In genomic region chr2:104409851-104410821, GRCm38 (mm10) we compare ENCODE assay signal across 8 mouse cellular contexts. TPM values are rescaled to one million over a fixed set of nuclear protein-coding genes. Genes with fewer than 3 reads are reported as not detected.
DNase-seq lines count a peak whose midpoint lies in the region; ATAC-seq and TF ChIP-seq lines count a peak whose summit lies in the region.

No protein-coding gene starts in this region.

- H3K4me1 ChIP-seq in heart, embryonic 13.5 days, result peaks cover 7% of the 10 kb centered on the region; the same call in 1 of the 2 replicates
- no peaks in the 10 kb centered on the region; the same call in 1 of the 2 replicates for H3K4me1 ChIP-seq in small intestine, adult 2 months (ENCODE audit: control insufficient read depth, insufficient read depth, insufficient read length, low read length)

- ATAC-seq in heart, embryonic 13.5 days (ENCODE audit: extremely low read depth, insufficient number of reproducible peaks, low FRiP score, low TSS enrichment), result no peak; the same call in 1 of the 2 replicates
- no peak for ATAC-seq in activated CD4-positive, CD25-positive, alpha-beta regulatory T cell, adult 4 months

- peak overlapping the region; percentile 65 for H3K4me3 ChIP-seq in heart, embryonic 13.5 days
- H3K4me3 ChIP-seq in small intestine, adult 2 months (ENCODE audit: low read depth, low read length), result peak overlapping the region; percentile 49

- no peak for TF ChIP-seq CTCF in small intestine, adult 2 months (IDR thresholded peaks at IDR 0.05; ENCODE audit: extremely low read depth, insufficient read length, insufficient replicate concordance, low read depth, low read length)

- no peak overlapping the region for H3K27ac ChIP-seq in heart, embryonic 13.5 days (replicated peaks)
- no peak overlapping the region for H3K27ac ChIP-seq in small intestine, adult 2 months (ENCODE audit: insufficient read depth, low read depth, low read length)

- H3K9me3 ChIP-seq in heart, embryonic 13.5 days, result no peaks in the 10 kb centered on the region

- H3K9ac ChIP-seq in heart, embryonic 13.5 days, result peak overlapping the region; percentile 74

- TF ChIP-seq POLR2A in small intestine, adult 2 months (IDR thresholded peaks at IDR 0.05; ENCODE audit: low read depth, low read length), result no peak

- H3K27me3 ChIP-seq in heart, embryonic 13.5 days (replicated peaks), result peaks cover 84% of the 10 kb centered on the region
- H3K27me3 ChIP-seq in small intestine, adult 2 months (ENCODE audit: control insufficient read depth, insufficient read depth, low read length), result peaks cover 22% of the 10 kb centered on the region

- H3K4me2 ChIP-seq in heart, embryonic 13.5 days, result peak overlapping the region; percentile 98

- peak; percentile 10 for DNase-seq in urinary bladder, postnatal 14 days (ENCODE audit: low spot score)
- DNase-seq in urinary bladder, postnatal 4 days (ENCODE audit: low spot score in 2 of 2), result no peak
- peak; percentile 70 to 73 for DNase-seq in cerebellum, postnatal 36 days
- DNase-seq in kidney, postnatal 4 days, result peak; percentile 48 to 68
- DNase-seq in lung, postnatal 4 days, result peak; percentile 38 to 49

- H3K36me3 ChIP-seq in heart, embryonic 13.5 days, result no peaks in the 10 kb centered on the region
- no peaks in the 10 kb centered on the region for H3K36me3 ChIP-seq in small intestine, adult 2 months (ENCODE audit: control insufficient read depth, insufficient read depth, low read length)

- under 1% methylated on average over 111 of the region's 111 CpGs for WGBS in heart, embryonic 13.5 days
- WGBS in small intestine, adult 2 months, result 1% methylated on average over 111 of the region's 111 CpGs

RNA-seq across cellular contexts. Expression of gene D430041D05Rik, which starts 0.7 kb away (rescaled TPM):
- polyA plus RNA-seq in heart, embryonic 13.5 days (2015; fragmentation: Nextera tagmentation; extraction: Ambion mirVana), result 0.06 and 0.15 TPM in 2 replicates
- polyA plus RNA-seq in small intestine, adult 2 months (2012; rRNA removed), result not detected in 2 replicates
- polyA plus RNA-seq in activated CD4-positive, CD25-positive, alpha-beta regulatory T cell, adult 4 months (2017; shearing (Covaris generic)), result under 1 TPM in 1 of 2 experiments, not detected in 1; 0.21 TPM

Comparison
In these comparisons a context has a peak if more than half of its experiments do, and no peak if none do; other contexts are left out.
1. DNase-seq: peak in urinary bladder, postnatal 14 days (single experiment), cerebellum, postnatal 36 days (2 of 2), kidney, postnatal 4 days (2 of 2) and lung, postnatal 4 days (2 of 2); none in urinary bladder, postnatal 4 days (0 of 2).